Mouse (Mus musculus): ENCODE measurements at regions not wholly inside any gene's neighbourhood (a gene's known extent, or its start where the extent isn't known, plus 50 kb on each side); places are given as distances from the start of the nearest gene placed in this dataset.
"Not testable (repeated sequence)": the region's sequence is repeated elsewhere in the genome, so short reads cannot be mapped to it uniquely, and the experiment has no call there.

DNA sequence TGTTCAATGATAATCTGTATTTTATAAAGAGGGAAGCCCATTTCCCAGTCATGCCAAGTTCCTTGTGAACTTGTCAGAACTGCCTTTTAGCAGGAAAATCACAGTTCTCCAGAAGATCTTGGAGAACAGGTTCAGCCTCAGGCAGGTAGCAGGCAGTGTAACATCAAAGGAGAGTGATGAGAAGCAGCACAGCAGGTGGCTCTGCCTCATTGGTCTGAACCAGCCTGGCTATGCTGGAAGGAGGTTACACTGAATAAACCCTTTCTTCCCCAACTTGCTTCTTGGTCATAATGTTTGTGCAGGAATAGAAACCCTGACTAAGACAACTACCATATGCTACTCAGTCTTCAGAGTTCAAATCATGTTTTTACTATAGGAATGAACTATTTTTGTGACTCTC is 172.5 kb upstream of the Oprm1 start:
- not testable (repeated sequence) for TF ChIP-seq POLR2A (IDR thresholded peaks at IDR 0.05; ENCODE audit: borderline replicate concordance, extremely low read depth, low read depth, low read length); CTCF (IDR thresholded peaks at IDR 0.05; ENCODE audit: insufficient read depth, low read length)

Data from lung, adult 2 months (tissue).